Mouse (Mus musculus) skeletal muscle tissue, postnatal 0 days (tissue): Measurements from ENCODE around the gene Fkbp15. TPM values are rescaled to one million over a fixed set of nuclear protein-coding genes. Genes with fewer than 3 reads are reported as not detected.

Experiments used
- polyA plus RNA-seq: library from polyadenylated mRNA; unstranded; fragments of >200 nt; fragmentation: Nextera tagmentation; extraction: Ambion mirVana; gene quantifications from 2 replicates; pipeline ENCODE4 v1.2.1, GENCODE M21; 2015

Gene Fkbp15
- 12.3 and 14.4 TPM in 2 replicates for polyA plus RNA-seq

DNA sequence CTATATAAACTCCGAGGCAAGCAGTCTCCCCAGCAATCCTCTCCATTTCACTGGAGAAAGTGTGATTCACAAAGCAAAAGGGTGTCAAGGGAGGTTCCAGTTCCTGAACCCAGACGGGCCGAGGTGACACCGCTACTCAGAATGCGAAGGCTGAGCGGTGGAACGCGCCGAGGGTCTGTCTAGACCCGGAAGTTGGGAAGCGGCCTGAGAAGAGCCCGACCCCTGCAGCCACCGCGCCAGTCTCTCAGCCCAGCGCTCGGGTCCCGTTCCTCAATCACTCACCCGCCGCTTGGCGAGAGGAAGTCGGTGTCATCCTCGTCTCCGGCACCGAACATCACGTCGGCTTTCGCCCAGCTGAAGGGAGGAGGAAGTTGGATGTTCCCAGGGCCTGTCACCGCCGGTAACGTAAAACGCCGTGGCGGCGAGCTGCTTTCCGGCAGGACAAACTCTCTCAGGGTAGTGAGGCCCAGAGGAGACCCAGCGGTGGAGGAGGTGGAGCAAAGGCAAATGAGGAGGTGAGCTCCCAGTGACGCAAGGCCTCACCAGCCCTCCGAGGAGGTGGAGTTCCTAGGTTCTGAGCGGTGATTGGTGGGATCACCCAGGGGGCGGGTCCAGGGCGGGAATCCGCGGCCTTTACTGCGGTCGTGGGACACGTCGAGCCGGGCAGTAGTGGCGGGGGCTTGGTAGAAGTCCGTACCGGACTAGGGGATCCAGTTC, at the start of gene Fkbp15, which contains the start of gene Slc31a1:
Gene Fkbp15, minus strand, starts transcription at position 461 of the 717 bp plus-strand sequence.
Gene Slc31a1, plus strand, starts transcription at position 640 of the 717 bp plus-strand sequence.

DNA sequence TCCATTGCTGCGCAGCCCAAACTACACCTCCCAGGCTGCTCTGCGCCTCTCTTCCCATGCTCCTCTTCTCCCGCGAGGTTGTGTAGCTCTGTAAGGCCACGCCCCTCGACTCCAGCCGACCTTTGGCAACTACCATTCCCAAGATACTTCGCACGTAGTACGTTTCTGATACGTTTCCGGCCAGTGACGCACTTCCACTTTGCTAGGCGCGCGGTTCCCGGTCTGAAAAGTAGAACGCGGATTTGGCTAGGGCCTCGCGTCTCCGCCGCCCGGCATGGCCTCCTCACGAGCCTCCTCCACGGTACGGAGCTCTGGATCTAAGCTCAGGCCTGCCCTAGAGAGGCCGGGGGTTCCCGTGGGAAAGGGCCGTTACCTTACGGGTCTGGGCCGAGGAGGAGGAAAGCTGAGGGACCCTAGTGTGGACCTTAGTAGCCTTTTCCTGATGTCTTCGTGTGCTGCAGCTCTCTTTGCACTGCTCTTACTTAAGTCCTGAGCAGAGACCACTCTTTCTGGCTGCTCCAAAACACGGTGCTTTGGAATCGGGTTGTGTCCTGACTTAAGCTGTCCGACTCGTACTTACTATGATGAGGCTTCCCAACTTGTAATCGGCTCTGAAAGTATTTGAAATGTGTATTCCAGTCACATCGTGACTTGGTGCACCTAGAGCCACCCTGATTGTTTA, 48.4 kb upstream of the Fkbp15 start, which contains the start of the genes Cdc26 and Prpf4:
Gene Cdc26, minus strand, starts transcription at position 42 of the 682 bp plus-strand sequence.
Gene Prpf4, plus strand, starts transcription at position 197 of the 682 bp plus-strand sequence.

DNA sequence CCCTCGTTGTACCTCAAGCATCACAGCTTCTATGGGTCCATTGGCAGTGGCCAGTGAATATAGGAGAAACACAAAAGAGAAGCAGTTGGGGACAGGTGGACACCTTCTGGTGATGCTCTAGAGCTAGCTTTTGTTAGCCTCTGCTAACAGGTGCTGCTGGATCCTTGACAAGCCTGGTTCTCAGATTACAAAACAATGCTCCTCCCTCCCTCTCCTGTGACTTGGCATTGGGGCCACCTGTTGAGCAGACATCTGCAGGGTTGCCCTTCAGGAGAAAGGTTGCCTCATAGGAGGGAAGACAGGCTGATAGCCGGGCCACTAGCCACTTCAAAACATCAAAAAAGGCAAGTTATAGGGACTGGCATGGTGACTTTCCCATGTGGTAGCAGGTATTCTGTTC, 98.1 kb downstream of the Fkbp15 start, which contains the start of gene Slc31a2:
Gene Slc31a2, plus strand, starts transcription at position 287 of the 400 bp plus-strand sequence.

Other genes starting within 250 kb of the Fkbp15 start
- gene Mup21, start 209.7 kb downstream of the Fkbp15 start, polyA plus RNA-seq: not detected in 2 replicates
- gene Zfp37, start 129.5 kb downstream of the Fkbp15 start, polyA plus RNA-seq: 2.9 and 3.2 TPM in 2 replicates
- 16.9 and 20.4 TPM in 2 replicates for gene Slc31a2, start 98.0 kb downstream of the Fkbp15 start, polyA plus RNA-seq
- 17.1 and 20.6 TPM in 2 replicates for gene Slc31a1, start 179 bp upstream of the Fkbp15 start, polyA plus RNA-seq
- 79.4 and 92.8 TPM in 2 replicates for gene Cdc26, start 48.1 kb upstream of the Fkbp15 start, polyA plus RNA-seq
- 9.2 and 10.2 TPM in 2 replicates for gene Prpf4, start 48.2 kb upstream of the Fkbp15 start, polyA plus RNA-seq
- not detected in 2 replicates for gene Rnf183, start 74.7 kb upstream of the Fkbp15 start, polyA plus RNA-seq
- gene Wdr31, start 110.3 kb upstream of the Fkbp15 start, polyA plus RNA-seq: 0.84 and 0.87 TPM in 2 replicates
- 1.1 and 1.7 TPM in 2 replicates for gene Bspry, start 119.5 kb upstream of the Fkbp15 start, polyA plus RNA-seq
- gene Hdhd3, start 142.9 kb upstream of the Fkbp15 start, polyA plus RNA-seq: 11.3 and 14.4 TPM in 2 replicates
- 41.6 and 49.6 TPM in 2 replicates for gene Alad, start 159.4 kb upstream of the Fkbp15 start, polyA plus RNA-seq
- gene Pole3, start 164.5 kb upstream of the Fkbp15 start, polyA plus RNA-seq: 31.7 and 36.3 TPM in 2 replicates
- gene 4933430I17Rik, start 164.8 kb upstream of the Fkbp15 start, polyA plus RNA-seq: 0.10 TPM in 1 of 2 replicates, not detected in the other
- 25.9 and 36.0 TPM in 2 replicates for gene Rgs3, start 199.3 kb upstream of the Fkbp15 start, polyA plus RNA-seq